Mouse (Mus musculus) CH12.LX (cell line): ENCODE measurements around the gene Kcnn1. TPM values are rescaled to one million over a fixed set of nuclear protein-coding genes. Genes with fewer than 3 reads are reported as not detected.

Source experiments
- DNase-seq: peaks from one replicate; pipeline ENCODE4 v3.0.0-alpha.2; 2013; ENCODE audit errors: extremely low read depth
- H3K27ac ChIP-seq: 2 replicates; pipeline ENCODE4 v1.5.1; 2012; ENCODE audit warnings: low read depth, mild to moderate bottlenecking, control low read depth, moderate library complexity; ENCODE audit not compliant: insufficient read depth
- H3K27me3 ChIP-seq: replicated peaks from 2 replicates; pipeline ENCODE3; 2012; ENCODE audit warnings: inconsistent platforms
- H3K36me3 ChIP-seq, 2 experiments: replicated peaks in 1 of 2; 2 replicates each; pipeline versions ENCODE3 to v1.6.1; 2012; ENCODE audit warnings: inconsistent platforms in 1 of 2, low read length in 1 of 2, mild to moderate bottlenecking in 1 of 2, mixed read lengths in 1 of 2, moderate library complexity in 1 of 2; ENCODE audit not compliant: control insufficient read depth in 1 of 2, insufficient read depth in 1 of 2
- H3K4me1 ChIP-seq, 2 experiments: 2 replicates each; pipeline ENCODE4 v1.6.1; 2012; ENCODE audit warnings: inconsistent platforms in 1 of 2, moderate library complexity in 1 of 2; ENCODE audit not compliant: insufficient read depth in 2 of 2, control insufficient read depth in 1 of 2
- H3K4me2 ChIP-seq: 2 replicates; pipeline ENCODE4 v1.6.1; 2012; ENCODE audit warnings: low read depth, mild to moderate bottlenecking, control low read depth; ENCODE audit not compliant: poor library complexity, insufficient read depth, severe bottlenecking
- H3K4me3 ChIP-seq, 3 experiments: fragments of 150-350 bp in 1 of 3; sonication (generic) in 1 of 3; replicated peaks in 1 of 3; 2 replicates each; pipeline versions ENCODE3 to v1.5.1; 2011 to 2012; ENCODE audit warnings: low read depth in 2 of 3, low read length in 2 of 3, mild to moderate bottlenecking in 2 of 3, moderate library complexity in 2 of 3, control low read depth in 1 of 3, improper control_type of control experiment in 1 of 3, inconsistent platforms in 1 of 3, mixed read lengths in 1 of 3; ENCODE audit not compliant: poor library complexity in 1 of 3
- H3K79me2 ChIP-seq: replicated peaks from 2 replicates; pipeline ENCODE4 v1.6.1; 2012; ENCODE audit warnings: mild to moderate bottlenecking, moderate library complexity; ENCODE audit not compliant: control insufficient read depth, poor library complexity, insufficient read depth, severe bottlenecking; ENCODE audit errors: extremely low read depth
- H3K9ac ChIP-seq: 2 replicates; pipeline ENCODE4 v1.6.1; 2012; ENCODE audit warnings: low read depth, mild to moderate bottlenecking, control low read depth, moderate library complexity; ENCODE audit not compliant: insufficient read depth
- H3K9me3 ChIP-seq: replicated peaks from 2 replicates; pipeline ENCODE3; 2012; ENCODE audit warnings: low read length, inconsistent platforms, mixed read lengths
- BHLHE40 ChIP-seq: IDR thresholded peaks from 2 replicates; pipeline ENCODE4 v1.6.1; 2011; ENCODE audit warnings: mild to moderate bottlenecking, low read depth, low read length, improper control_type of control experiment
- CHD2 ChIP-seq: IDR thresholded peaks from 2 replicates; pipeline ENCODE4 v1.6.1; 2011; ENCODE audit warnings: low read length, improper control_type of control experiment
- CTCF ChIP-seq, 2 experiments: IDR thresholded peaks in 1 of 2; conservative IDR thresholded peaks in 1 of 2; 2 replicates each; pipeline ENCODE4 v1.5.1; 2011 to 2012; ENCODE audit warnings: low read depth in 2 of 2, low read length in 2 of 2, improper control_type of control experiment in 1 of 2, inconsistent platforms in 1 of 2, mild to moderate bottlenecking in 1 of 2, moderate library complexity in 1 of 2
- E2F4 ChIP-seq: IDR thresholded peaks from 2 replicates; pipeline ENCODE4 v1.6.1; 2011; ENCODE audit warnings: low read depth, low read length, improper control_type of control experiment; ENCODE audit not compliant: insufficient replicate concordance
- ETS1 ChIP-seq: conservative IDR thresholded peaks from 2 replicates; pipeline ENCODE4 v1.6.1; 2012; ENCODE audit warnings: low read depth, mild to moderate bottlenecking, inconsistent platforms, low read length, improper control_type of control experiment, moderate library complexity
- HCFC1 ChIP-seq: IDR thresholded peaks from 2 replicates; pipeline ENCODE4 v1.6.1; 2012; ENCODE audit warnings: low read depth, mild to moderate bottlenecking, inconsistent platforms, low read length, improper control_type of control experiment
- IRF4 ChIP-seq: IDR thresholded peaks from 2 replicates; pipeline ENCODE4 v1.6.1; 2014; ENCODE audit warnings: low read depth, mild to moderate bottlenecking, inconsistent platforms, low read length, improper control_type of control experiment
- JUN ChIP-seq: IDR thresholded peaks from 2 replicates; pipeline ENCODE4 v1.6.1; 2011; ENCODE audit warnings: low read depth, mild to moderate bottlenecking, low read length, improper control_type of control experiment, moderate library complexity; ENCODE audit not compliant: insufficient read depth
- JUND ChIP-seq: conservative IDR thresholded peaks from 2 replicates; pipeline ENCODE4 v1.6.1; 2011; ENCODE audit warnings: low read depth, low read length, improper control_type of control experiment
- KAT2A ChIP-seq: IDR thresholded peaks from 2 replicates; pipeline ENCODE4 v1.6.1; 2012; ENCODE audit warnings: low read length, improper control_type of control experiment, inconsistent platforms; ENCODE audit not compliant: insufficient replicate concordance
- MAX ChIP-seq: IDR thresholded peaks from 2 replicates; pipeline ENCODE4 v1.6.1; 2011; ENCODE audit warnings: low read length, improper control_type of control experiment
- MAZ ChIP-seq: IDR thresholded peaks from 2 replicates; pipeline ENCODE4 v1.6.1; 2012; ENCODE audit warnings: low read depth, mild to moderate bottlenecking, inconsistent platforms, low read length, improper control_type of control experiment, moderate library complexity
- NRF1 ChIP-seq: IDR thresholded peaks from 2 replicates; pipeline ENCODE4 v1.6.1; 2014; ENCODE audit warnings: low read depth, mild to moderate bottlenecking, inconsistent platforms, low read length, improper control_type of control experiment, moderate library complexity
- PAX5 ChIP-seq: IDR thresholded peaks from 2 replicates; pipeline ENCODE4 v1.6.1; 2012; ENCODE audit warnings: low read length, inconsistent platforms, mixed read lengths
- POLR2AphosphoS2 ChIP-seq: IDR thresholded peaks from 2 replicates; pipeline ENCODE4 v1.6.1; 2011; ENCODE audit warnings: low read depth, low read length, improper control_type of control experiment
- USF1 ChIP-seq: IDR thresholded peaks from 2 replicates; pipeline ENCODE4 v1.6.1; 2014; ENCODE audit warnings: low read depth, mild to moderate bottlenecking, inconsistent platforms, low read length, improper control_type of control experiment
- USF2 ChIP-seq: conservative IDR thresholded peaks from 2 replicates; pipeline ENCODE4 v1.6.1; 2011; ENCODE audit warnings: low read depth, low read length, improper control_type of control experiment
- ZNF384 ChIP-seq: IDR thresholded peaks from 2 replicates; pipeline ENCODE4 v1.6.1; 2012; ENCODE audit warnings: low read depth, low read length, improper control_type of control experiment, inconsistent platforms
- dilution Hi-C: fragments of 300-500 bp; cut with MboI; formaldehyde crosslinking; loops from 2 replicates; pipeline ENCODE4 v1.14.3; 2020; ENCODE audit warnings: low sequenced_read_pairs; ENCODE audit not compliant: extremely low pct_unique_long_range_greater_than_20kb, extremely low pct_ligation_motif_present
- in situ Hi-C: fragments of 300-500 bp; cut with MboI; formaldehyde crosslinking; loops from 3 replicates; pipeline ENCODE4 v1.14.3; 2019; ENCODE audit warnings: low sequenced_read_pairs, low pct_ligation_motif_present, low pct_unique_long_range_greater_than_20kb, mixed read lengths
- polyA plus RNA-seq: library from polyadenylated mRNA; unstranded; fragments of >175 nt; gene quantifications from 2 replicates; pipeline ENCODE4 v1.2.1, GENCODE M21; 2012; ENCODE audit warnings: low read depth; ENCODE audit not compliant: insufficient read length
- total RNA-seq, 2 experiments: library from RNA; depleted of rRNA; stranded (reverse); fragments of 300-350 nt in 1 of 2; fragments of >200 nt in 1 of 2; gene quantifications; 2 replicates each; pipeline ENCODE4 v1.2.3; 2012 to 2014

The Kcnn1 gene
- total and polyA plus RNA-seq, 3 experiments = 0.21 TPM; not detected in 2

- DNase-seq = no peak
Observed at GRCm38 (mm10) chr8:70880546-70880945, 17.5 kb upstream of the Kcnn1 start.

GRCm38 (mm10) chr8:70880126-70880525 is 17.1 kb upstream of the Kcnn1 start:
- Histone ChIP-seq H3K36me3 (peaks cover 0 to 32% of the 10 kb centered on the region in 2 experiments), H3K4me2 (no peak overlapping the region), H3K9ac (no peak overlapping the region), H3K4me3 (no peak overlapping the region), H3K27me3 (no peaks in the 10 kb centered on the region), H3K79me2 (no peaks in the 10 kb centered on the region), H3K4me1 (peaks cover 4 to 26% of the 10 kb centered on the region in 2 experiments), H3K9me3 (no peaks in the 10 kb centered on the region), H3K27ac (no peak overlapping the region)
- TF ChIP-seq CHD2 (no peak), POLR2AphosphoS2 (no peak), USF2 (no peak), MAZ (no peak), PAX5 (no peak), NRF1 (no peak), BHLHE40 (no peak)
- in situ Hi-C loops (no loop called here), dilution Hi-C loops (no loop called here)
- DNase-seq = no peak

More at GRCm38 (mm10) chr8:70880546-70880945, 17.5 kb upstream of the Kcnn1 start:
- peaks cover 0 to 34% of the 10 kb centered on the region in 2 experiments for H3K36me3 ChIP-seq
- H3K27ac ChIP-seq = no peak overlapping the region
- no peaks in the 10 kb centered on the region for H3K27me3 ChIP-seq
- no peak overlapping the region for H3K4me2 ChIP-seq
- TF ChIP-seq KAT2A = no peak
- TF ChIP-seq CTCF (conservative IDR thresholded peaks at IDR 0.05 in 1 of 2, IDR thresholded peaks at IDR 0.05 in 1 of 2; ENCODE audit: low read depth in 2 of 2, low read length in 2 of 2) = no peak
- no peak for TF ChIP-seq HCFC1
- TF ChIP-seq E2F4 = no peak
- no peak for TF ChIP-seq BHLHE40
- no peak for TF ChIP-seq MAX
- no peak for TF ChIP-seq JUN
- no peak for TF ChIP-seq ETS1
- TF ChIP-seq, all 38 proteins: peak for 0
- H3K9ac ChIP-seq = no peak overlapping the region
- in situ Hi-C loops = no loop called here
- no peaks in the 10 kb centered on the region for H3K79me2 ChIP-seq
- H3K4me1 ChIP-seq = peaks cover 8 to 30% of the 10 kb centered on the region in 2 experiments
- H3K9me3 ChIP-seq = no peaks in the 10 kb centered on the region
- no peak overlapping the region for H3K4me3 ChIP-seq
- dilution Hi-C loops = no loop called here

GRCm38 (mm10) chr8:70879500-70879899 is 16.4 kb upstream of the Kcnn1 start:
- DNase-seq = no peak
- in situ Hi-C loops (no loop called here), dilution Hi-C loops (no loop called here)

More at GRCm38 (mm10) chr8:70879500-70879899, 16.4 kb upstream of the Kcnn1 start:
- Histone ChIP-seq H3K9ac (no peak overlapping the region), H3K4me2 (no peak overlapping the region), H3K79me2 (no peaks in the 10 kb centered on the region)
- TF ChIP-seq JUND (no peak), USF1 (no peak), ZNF384 (no peak), IRF4 (no peak)
- TF ChIP-seq, all 38 proteins: peak for 0
- H3K9me3 ChIP-seq = no peaks in the 10 kb centered on the region
- H3K36me3 ChIP-seq = peaks cover 0 to 27% of the 10 kb centered on the region in 2 experiments
- H3K4me1 ChIP-seq = peaks cover 0 to 20% of the 10 kb centered on the region in 2 experiments; a peak in 2 of 4 replicates
- H3K27me3 ChIP-seq = no peaks in the 10 kb centered on the region
- H3K4me3 ChIP-seq = no peak overlapping the region
- no peak overlapping the region for H3K27ac ChIP-seq
